8 mouse cellular contexts compared by ENCODE assay signal in the genomic region with DNA sequence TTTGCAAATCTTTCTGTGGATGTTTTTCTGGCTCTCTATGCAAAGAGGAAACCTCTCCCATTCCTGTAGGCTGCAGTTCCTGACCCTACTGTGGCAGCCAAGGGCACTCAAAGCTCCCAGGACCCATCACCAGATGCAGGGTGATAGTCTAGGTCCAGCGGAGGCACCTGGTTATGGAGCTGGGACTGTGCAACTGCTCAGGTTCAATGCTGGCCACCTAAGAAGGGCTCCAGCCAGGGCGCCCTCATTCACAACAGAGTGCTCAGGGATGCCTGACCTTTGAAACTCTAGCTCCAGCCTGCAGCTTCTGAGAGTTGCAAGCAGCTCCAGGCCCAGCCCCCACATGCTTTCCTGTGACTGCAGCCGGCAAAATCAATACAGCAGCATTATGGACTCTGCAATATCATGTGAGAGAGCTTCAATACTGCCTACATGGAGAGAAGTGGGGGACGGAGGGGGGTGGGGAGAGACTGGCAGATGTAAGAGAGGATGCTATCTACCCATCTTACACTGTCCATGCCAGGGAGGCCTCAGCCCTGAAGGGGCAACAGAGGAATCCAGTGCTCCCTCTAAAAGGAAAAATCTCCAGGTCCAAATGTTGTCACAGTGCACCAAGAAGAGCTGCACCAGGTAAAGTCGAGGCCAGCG. TPM values are rescaled to one million over a fixed set of nuclear protein-coding genes. Genes with fewer than 3 reads are reported as not detected.
A peak's percentile ranks its signal among the peaks of the same experiment; 100 is the strongest.
DNase-seq lines count a peak whose midpoint lies in the region; ATAC-seq lines count a peak whose summit lies in the region.

No protein-coding gene starts in this region.

- H3K9me3 ChIP-seq in forebrain, embryonic 10.5 days = no peaks in the 10 kb centered on the region
- no peaks in the 10 kb centered on the region for H3K9me3 ChIP-seq in forebrain, embryonic 14.5 days (replicated peaks; ENCODE audit: control insufficient read depth, low read length)
- H3K9me3 ChIP-seq in embryonic facial prominence, embryonic 11.5 days (replicated peaks; ENCODE audit: control insufficient read depth, low read length) = no peaks in the 10 kb centered on the region
- H3K9me3 ChIP-seq in intestine, embryonic 15.5 days = no peaks in the 10 kb centered on the region
- H3K9me3 ChIP-seq in liver, embryonic 16.5 days (replicated peaks; ENCODE audit: control insufficient read depth, low read length) = no peaks in the 10 kb centered on the region

- peak overlapping the region; percentile 65 for H3K27ac ChIP-seq in forebrain, embryonic 10.5 days
- H3K27ac ChIP-seq in forebrain, embryonic 14.5 days (ENCODE audit: low read depth, low read length) = no peak overlapping the region
- no peak overlapping the region for H3K27ac ChIP-seq in embryonic facial prominence, embryonic 11.5 days (replicated peaks; ENCODE audit: low read depth, low read length)
- H3K27ac ChIP-seq in intestine, embryonic 15.5 days = peak overlapping the region; percentile 81
- peak overlapping the region; percentile 70 for H3K27ac ChIP-seq in liver, embryonic 16.5 days (ENCODE audit: low read length)

- no peaks in the 10 kb centered on the region for H3K36me3 ChIP-seq in forebrain, embryonic 10.5 days (replicated peaks)
- H3K36me3 ChIP-seq in forebrain, embryonic 14.5 days (ENCODE audit: control insufficient read depth, insufficient read depth, low read length) = 0 out of 2 replicates have a peak, but pooled peaks cover 3% of the 10 kb centered on the region
- H3K36me3 ChIP-seq in embryonic facial prominence, embryonic 11.5 days (replicated peaks; ENCODE audit: control insufficient read depth, insufficient read depth, low read depth, low read length) = no peaks in the 10 kb centered on the region
- H3K36me3 ChIP-seq in intestine, embryonic 15.5 days = no peaks in the 10 kb centered on the region
- H3K36me3 ChIP-seq in liver, embryonic 16.5 days (ENCODE audit: control insufficient read depth, insufficient read depth) = no peaks in the 10 kb centered on the region

- H3K27me3 ChIP-seq in forebrain, embryonic 10.5 days (ENCODE audit: poor library complexity, severe bottlenecking) = no peaks in the 10 kb centered on the region
- no peaks in the 10 kb centered on the region for H3K27me3 ChIP-seq in forebrain, embryonic 14.5 days (replicated peaks; ENCODE audit: control insufficient read depth, insufficient read depth, low read length)
- no peaks in the 10 kb centered on the region for H3K27me3 ChIP-seq in embryonic facial prominence, embryonic 11.5 days (ENCODE audit: control insufficient read depth, insufficient read depth, low read length)
- no peaks in the 10 kb centered on the region for H3K27me3 ChIP-seq in intestine, embryonic 15.5 days (replicated peaks)
- H3K27me3 ChIP-seq in liver, embryonic 16.5 days (ENCODE audit: control insufficient read depth, insufficient read depth, low read depth, low read length) = no peaks in the 10 kb centered on the region

- peaks cover 38% of the 10 kb centered on the region for H3K4me1 ChIP-seq in forebrain, embryonic 10.5 days
- H3K4me1 ChIP-seq in forebrain, embryonic 14.5 days (ENCODE audit: control insufficient read depth, insufficient read depth, low read length) = peaks cover 9% of the 10 kb centered on the region; the same call in 1 of the 2 replicates
- no peaks in the 10 kb centered on the region; the same call in none of the 2 replicates for H3K4me1 ChIP-seq in embryonic facial prominence, embryonic 11.5 days (ENCODE audit: control insufficient read depth, insufficient read depth, low read length)
- H3K4me1 ChIP-seq in intestine, embryonic 15.5 days (replicated peaks) = peaks cover 21% of the 10 kb centered on the region
- H3K4me1 ChIP-seq in liver, embryonic 16.5 days (ENCODE audit: control insufficient read depth, low read depth, low read length) = peaks cover 16% of the 10 kb centered on the region

- DNase-seq in forebrain, embryonic 10.5 days (ENCODE audit: extremely low spot score, low spot score) = no peak
- no peak for DNase-seq in forebrain, embryonic 14.5 days (ENCODE audit: low spot score)
- DNase-seq in embryonic facial prominence, embryonic 11.5 days (ENCODE audit: low spot score) = no peak
- no peak for DNase-seq in ovary, adult 18-20 months (ENCODE audit: low spot score)
- DNase-seq in cerebellum, postnatal 10 days = no peak
- DNase-seq in left cerebral cortex, adult 11 months (ENCODE audit: low spot score) = no peak

- 74% methylated on average over 6 of the region's 6 CpGs for WGBS in forebrain, embryonic 10.5 days
- 82% methylated on average over 6 of the region's 6 CpGs for WGBS in forebrain, embryonic 14.5 days
- WGBS in embryonic facial prominence, embryonic 11.5 days = 61% methylated on average over 6 of the region's 6 CpGs
- 49% methylated on average over 6 of the region's 6 CpGs for WGBS in intestine, embryonic 15.5 days
- 55% methylated on average over 6 of the region's 6 CpGs for WGBS in liver, embryonic 16.5 days (ENCODE audit: insufficient replicate concordance)

- H3K9ac ChIP-seq in forebrain, embryonic 14.5 days (ENCODE audit: low read length) = no peak overlapping the region
- no peak overlapping the region; the same call in 1 of the 2 replicates for H3K9ac ChIP-seq in embryonic facial prominence, embryonic 11.5 days (replicated peaks; ENCODE audit: low read length)
- H3K9ac ChIP-seq in intestine, embryonic 15.5 days = no peak overlapping the region
- no peak overlapping the region for H3K9ac ChIP-seq in liver, embryonic 16.5 days (ENCODE audit: low read depth, low read length)

- H3K4me3 ChIP-seq in forebrain, embryonic 10.5 days = no peak overlapping the region
- no peak overlapping the region for H3K4me3 ChIP-seq in forebrain, embryonic 14.5 days (ENCODE audit: low read depth, low read length)
- no peak overlapping the region for H3K4me3 ChIP-seq in embryonic facial prominence, embryonic 11.5 days (ENCODE audit: low read depth, low read length)
- H3K4me3 ChIP-seq in intestine, embryonic 15.5 days (replicated peaks) = no peak overlapping the region
- no peak overlapping the region for H3K4me3 ChIP-seq in liver, embryonic 16.5 days (ENCODE audit: low read depth, low read length)

- ATAC-seq in forebrain, embryonic 14.5 days = no peak
- peak; percentile 56; the same call in 1 of the 2 replicates for ATAC-seq in embryonic facial prominence, embryonic 11.5 days (replicated peaks; ENCODE audit: insufficient number of reproducible peaks, low FRiP score, low TSS enrichment, low read depth)
- peak; percentile 88 for ATAC-seq in intestine, embryonic 15.5 days
- ATAC-seq in liver, embryonic 16.5 days (ENCODE audit: low read depth) = peak; percentile 79

- H3K4me2 ChIP-seq in forebrain, embryonic 14.5 days (ENCODE audit: low read length) = no peak overlapping the region
- no peak overlapping the region for H3K4me2 ChIP-seq in embryonic facial prominence, embryonic 11.5 days (ENCODE audit: low read depth, low read length)
- peak overlapping the region; percentile 10; the same call in 1 of the 2 replicates for H3K4me2 ChIP-seq in intestine, embryonic 15.5 days (replicated peaks)
- peak overlapping the region; percentile 6; the same call in 1 of the 2 replicates for H3K4me2 ChIP-seq in liver, embryonic 16.5 days (ENCODE audit: low read depth, low read length)

RNA-seq across cellular contexts. Expression of gene Klf7, which starts 24.3 kb away (rescaled TPM):
- 10.0 and 13.8 TPM in 2 replicates for polyA plus RNA-seq in forebrain, embryonic 10.5 days (2016; fragmentation: Nextera tagmentation; extraction: Ambion mirVana)
- 63.1 and 91.4 TPM in 2 replicates for polyA plus RNA-seq in forebrain, embryonic 14.5 days (2014; fragmentation: Nextera tagmentation; extraction: Ambion mirVana)
- 15.6 and 16.3 TPM in 2 replicates for polyA plus RNA-seq in embryonic facial prominence, embryonic 11.5 days (2014; fragmentation: Nextera tagmentation; extraction: Ambion mirVana)
- polyA plus RNA-seq in intestine, embryonic 15.5 days (2015; fragmentation: Nextera tagmentation; extraction: Ambion mirVana) = 24.8 and 27.3 TPM in 2 replicates
- polyA plus RNA-seq in liver, embryonic 16.5 days (2015; fragmentation: Nextera tagmentation; extraction: Ambion mirVana) = 5.4 and 7.8 TPM in 2 replicates

Comparison
In these comparisons a context has a peak if more than half of its experiments do, and no peak if none do; other contexts are left out.
1. H3K27ac ChIP-seq: peak in forebrain, embryonic 10.5 days (single experiment), intestine, embryonic 15.5 days (single experiment) and liver, embryonic 16.5 days (single experiment); none in forebrain, embryonic 14.5 days (single experiment) and embryonic facial prominence, embryonic 11.5 days (single experiment).
2. H3K4me2 ChIP-seq: peak in intestine, embryonic 15.5 days (single experiment) and liver, embryonic 16.5 days (single experiment); none in forebrain, embryonic 14.5 days (single experiment) and embryonic facial prominence, embryonic 11.5 days (single experiment).